Mouse (Mus musculus): Measurements from ENCODE around the gene Krtap19-5.

DNA sequence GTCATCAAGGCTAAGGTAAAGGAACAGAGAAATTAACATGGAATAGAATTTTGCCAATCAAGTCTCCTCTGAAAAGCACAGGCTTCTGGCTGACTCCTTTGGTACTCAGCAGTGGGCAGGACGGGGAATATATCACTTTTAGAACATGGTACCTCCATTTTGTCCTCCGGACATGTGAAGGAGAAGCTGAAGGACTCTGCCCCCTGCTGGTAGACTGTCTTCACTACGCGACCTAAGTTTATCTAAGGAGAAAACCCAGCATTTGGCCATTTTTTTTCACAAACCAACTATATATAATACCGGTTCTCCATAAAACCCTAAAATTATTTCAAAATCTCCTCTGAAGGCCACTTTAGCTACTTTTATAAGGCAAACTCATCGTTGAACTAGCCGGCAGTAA lies 42.0 kb upstream of the Krtap19-5 start:
- TF ChIP-seq CTCF (IDR thresholded peaks at IDR 0.05; ENCODE audit: insufficient read depth, low read depth, low read length) (no peak), POLR2A (IDR thresholded peaks at IDR 0.05; ENCODE audit: insufficient read depth, low read depth, low read length) (no peak)

All from olfactory bulb, adult 2 months (tissue).